Mouse (Mus musculus) hindbrain, embryonic 16.5 days (tissue): ENCODE measurements around the gene Card10. TPM values are rescaled to one million over a fixed set of nuclear protein-coding genes. Genes with fewer than 3 reads are reported as not detected.

ENCODE experiments used
- ATAC-seq: fragments of 200-750 bp; cut with Nextera tagmentation; 2 replicates; pipeline ENCODE4 v1.8.0; 2017; ENCODE audit warnings: moderate TSS enrichment, moderate library complexity
- H3K27ac ChIP-seq: fragments of 300-500 bp; sonication (generic); 2 replicates; pipeline ENCODE4 v1.5.1; 2014; ENCODE audit warnings: low read depth, mild to moderate bottlenecking, control low read depth, low read length, moderate library complexity
- H3K27me3 ChIP-seq: fragments of 300-500 bp; sonication (generic); replicated peaks from 2 replicates; pipeline ENCODE4 v1.6.1; 2014; ENCODE audit warnings: low read length; ENCODE audit not compliant: control insufficient read depth, insufficient read depth
- H3K36me3 ChIP-seq: fragments of 300-500 bp; sonication (generic); 2 replicates; pipeline ENCODE4 v1.6.1; 2014; ENCODE audit warnings: mild to moderate bottlenecking, low read length, moderate library complexity, mixed read lengths; ENCODE audit not compliant: control insufficient read depth, insufficient read depth
- H3K4me1 ChIP-seq: fragments of 300-500 bp; sonication (generic); 2 replicates; pipeline ENCODE4 v1.6.1; 2014; ENCODE audit warnings: low read depth, low read length; ENCODE audit not compliant: control insufficient read depth, insufficient read depth
- H3K4me2 ChIP-seq: fragments of 300-500 bp; sonication (generic); 2 replicates; pipeline ENCODE4 v1.6.1; 2014; ENCODE audit warnings: mild to moderate bottlenecking, low read length, control low read depth, moderate library complexity
- H3K4me3 ChIP-seq: fragments of 300-500 bp; sonication (generic); 2 replicates; pipeline ENCODE4 v1.5.1; 2014; ENCODE audit warnings: mild to moderate bottlenecking, low read length, control low read depth, moderate library complexity
- H3K9ac ChIP-seq: fragments of 300-500 bp; sonication (generic); 2 replicates; pipeline ENCODE4 v1.6.1; 2014; ENCODE audit warnings: low read depth, mild to moderate bottlenecking, control low read depth, low read length, moderate library complexity
- H3K9me3 ChIP-seq: fragments of 300-500 bp; sonication (generic); 2 replicates; pipeline ENCODE4 v1.6.1; 2014; ENCODE audit warnings: mild to moderate bottlenecking, low read length, moderate library complexity; ENCODE audit not compliant: control insufficient read depth
- WGBS: fragments of 180-500 bp; shearing (Covaris S2); extraction: QIAGEN DNeasy Blood & Tissue Kit; methylation state at CpG from one replicate; pipeline ENCODE4 v1.1.7; 2014; 5-methylcytosine and 5-hydroxymethylcytosine counted together
- polyA plus RNA-seq: library from polyadenylated mRNA; unstranded; fragments of >200 nt; fragmentation: Nextera tagmentation; extraction: Ambion mirVana; gene quantifications from 2 replicates; pipeline ENCODE4 v1.2.1, GENCODE M21; 2015

The Card10 gene
- polyA plus RNA-seq, 1 experiment from 2014 or later = 2.5 TPM

DNA sequence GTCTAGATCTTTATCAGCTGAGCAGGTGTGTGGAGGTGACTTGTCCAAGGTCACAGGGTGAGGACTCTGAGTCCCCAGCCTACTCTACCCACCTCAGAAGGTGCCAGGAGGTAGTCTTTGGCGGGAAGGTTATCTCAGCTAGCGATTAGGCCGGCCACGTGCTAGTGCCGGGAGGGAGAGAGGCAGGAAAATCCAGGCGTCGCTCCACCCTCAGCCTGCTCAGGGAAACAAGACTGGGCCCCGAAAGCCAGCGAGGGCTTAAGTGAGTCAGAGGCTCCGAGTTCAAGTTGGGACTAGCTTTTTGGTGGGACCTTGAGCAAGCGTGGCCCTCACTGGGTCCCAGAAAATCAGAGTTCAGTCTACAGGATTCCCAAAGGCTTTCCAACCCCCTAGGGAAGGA lies 42.5 kb upstream of the Card10 start:
- H3K27ac ChIP-seq = no peak overlapping the region
- 63% methylated on average over 11 of the region's 11 CpGs for WGBS
- H3K4me3 ChIP-seq = no peak overlapping the region
- H3K9me3 ChIP-seq = no peaks in the 10 kb centered on the region
- ATAC-seq = no peak
- peaks cover 20% of the 10 kb centered on the region for H3K27me3 ChIP-seq
- peak overlapping the region; percentile 35 for H3K4me2 ChIP-seq
- peaks cover 14% of the 10 kb centered on the region for H3K4me1 ChIP-seq
- no peak overlapping the region for H3K9ac ChIP-seq
- no peaks in the 10 kb centered on the region for H3K36me3 ChIP-seq

DNA sequence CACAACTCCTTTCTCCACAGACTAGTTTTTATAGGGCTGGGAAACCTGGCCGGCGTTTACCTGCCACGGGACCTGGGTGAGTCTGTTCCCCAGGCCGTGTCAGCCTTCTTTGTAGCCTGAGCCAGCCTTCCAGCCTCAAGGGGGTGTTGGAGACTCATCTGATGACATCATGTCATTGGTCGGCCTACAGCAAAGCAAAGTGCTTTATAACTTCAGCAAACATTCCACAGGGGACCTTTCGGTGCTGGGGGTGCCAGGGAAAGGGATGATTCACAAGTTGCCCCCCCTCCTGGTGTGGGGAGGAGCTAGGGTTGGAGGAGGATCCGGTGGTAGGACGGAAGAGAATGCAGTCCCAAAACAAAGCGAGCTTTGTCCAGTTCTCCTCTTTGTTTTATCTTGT lies 41.9 kb upstream of the Card10 start:
- WGBS = 32% methylated on average over 9 of the region's 9 CpGs
- H3K27me3 ChIP-seq = peaks cover 20% of the 10 kb centered on the region
- H3K9me3 ChIP-seq = no peaks in the 10 kb centered on the region
- H3K36me3 ChIP-seq = no peaks in the 10 kb centered on the region
- H3K4me2 ChIP-seq = peak overlapping the region; percentile 75
- H3K4me3 ChIP-seq = no peak overlapping the region
- no peak overlapping the region for H3K9ac ChIP-seq
- no peak for ATAC-seq
- no peak overlapping the region for H3K27ac ChIP-seq
- H3K4me1 ChIP-seq = peaks cover 17% of the 10 kb centered on the region

DNA sequence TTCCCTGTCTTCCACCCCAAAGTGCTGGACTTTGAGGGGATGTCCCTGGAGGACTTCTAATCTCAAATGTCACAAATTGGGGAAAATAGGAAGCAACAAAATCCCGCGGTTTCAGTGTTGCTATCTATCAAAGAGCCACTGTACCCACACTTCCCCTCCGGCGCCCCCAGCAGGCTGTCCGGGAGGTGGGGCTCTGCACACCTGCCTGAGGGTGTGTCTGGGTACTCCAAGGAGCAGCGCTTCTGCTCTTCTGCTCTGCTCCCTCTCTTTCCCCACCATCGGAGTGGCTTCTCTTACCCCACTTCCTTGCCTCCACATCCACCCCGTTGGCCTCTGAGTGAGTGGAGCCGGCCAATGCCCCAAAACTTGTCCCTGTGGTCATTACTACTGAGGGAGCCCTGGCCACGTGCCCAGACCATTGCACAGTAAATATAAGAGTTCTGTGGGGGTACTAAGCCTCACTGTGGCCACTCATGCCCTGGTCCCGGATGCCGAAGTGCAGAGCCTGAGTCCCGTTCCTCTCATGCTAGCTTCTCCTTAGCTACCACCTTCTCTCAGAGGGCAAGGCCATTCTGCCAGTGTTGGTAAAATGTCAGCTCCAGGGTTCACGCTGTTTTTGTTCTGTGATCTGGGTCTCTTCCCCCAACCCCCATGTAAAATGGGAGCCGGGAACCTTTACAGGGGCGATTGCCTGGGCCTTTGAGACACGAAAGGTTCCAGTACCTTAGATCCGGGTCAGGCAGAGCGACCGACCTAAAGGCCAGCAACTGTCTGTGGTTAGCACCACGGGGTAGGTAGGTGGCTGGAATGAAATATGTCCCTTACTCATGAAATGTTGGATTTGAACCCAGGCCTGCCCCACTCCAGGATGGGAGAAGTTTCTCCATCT lies 41.0 kb upstream of the Card10 start:
- no peak for ATAC-seq
- H3K27ac ChIP-seq = no peak overlapping the region
- no peaks in the 10 kb centered on the region for H3K36me3 ChIP-seq
- peak overlapping the region; percentile 41 for H3K9ac ChIP-seq
- H3K9me3 ChIP-seq = no peaks in the 10 kb centered on the region
- WGBS = 38% methylated on average over 21 of the region's 21 CpGs
- peaks cover 20% of the 10 kb centered on the region for H3K27me3 ChIP-seq
- H3K4me3 ChIP-seq = peak overlapping the region; percentile 45
- peaks cover 20% of the 10 kb centered on the region for H3K4me1 ChIP-seq
- peak overlapping the region; percentile 75 for H3K4me2 ChIP-seq

DNA sequence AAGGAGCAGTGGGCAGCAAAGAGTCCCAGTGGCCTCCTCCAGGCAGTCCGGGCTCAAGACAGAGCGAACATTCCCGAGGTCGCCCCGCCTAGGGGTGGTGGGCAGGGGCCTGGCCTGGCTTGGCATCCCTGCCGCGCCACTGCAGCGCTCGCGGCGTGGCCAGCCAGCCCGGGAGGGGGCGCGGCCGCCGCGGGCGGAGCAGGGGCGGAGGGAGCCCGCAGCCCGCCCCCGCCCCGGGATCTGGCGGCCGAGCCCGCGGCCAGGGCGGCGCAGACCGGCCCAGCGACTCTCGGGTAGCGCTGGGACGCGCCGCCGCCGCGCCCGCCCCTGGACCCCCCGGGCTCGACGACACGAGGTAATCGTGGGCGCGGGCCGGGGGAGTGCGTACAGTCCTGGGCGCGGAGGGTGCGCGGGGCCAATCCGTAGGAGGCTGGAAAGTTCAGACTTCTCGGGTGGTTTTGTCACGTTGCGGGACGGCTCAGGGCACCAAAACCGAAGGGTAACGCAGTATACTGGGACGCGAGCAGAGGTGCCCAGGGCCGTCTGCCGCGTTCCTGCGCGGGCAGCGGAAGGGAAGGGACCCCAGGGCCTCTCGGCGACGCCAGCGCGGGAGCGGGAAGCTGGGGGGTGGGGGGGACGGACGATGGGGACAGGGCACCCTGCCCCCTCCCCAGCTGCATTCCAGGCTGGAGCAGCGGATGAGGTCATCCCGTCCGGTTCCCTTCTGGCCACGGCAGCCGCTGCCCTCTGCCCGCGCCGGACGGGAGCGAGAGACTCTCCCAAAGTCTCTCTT lies 39.7 kb upstream of the Card10 start, which contains the start of gene Cdc42ep1:
TSS of gene Cdc42ep1 (plus strand) at position 254 of the 793 bp plus-strand sequence.
- peaks cover 20% of the 10 kb centered on the region for H3K4me1 ChIP-seq
- under 1% methylated on average over 67 of the region's 86 CpGs for WGBS

DNA sequence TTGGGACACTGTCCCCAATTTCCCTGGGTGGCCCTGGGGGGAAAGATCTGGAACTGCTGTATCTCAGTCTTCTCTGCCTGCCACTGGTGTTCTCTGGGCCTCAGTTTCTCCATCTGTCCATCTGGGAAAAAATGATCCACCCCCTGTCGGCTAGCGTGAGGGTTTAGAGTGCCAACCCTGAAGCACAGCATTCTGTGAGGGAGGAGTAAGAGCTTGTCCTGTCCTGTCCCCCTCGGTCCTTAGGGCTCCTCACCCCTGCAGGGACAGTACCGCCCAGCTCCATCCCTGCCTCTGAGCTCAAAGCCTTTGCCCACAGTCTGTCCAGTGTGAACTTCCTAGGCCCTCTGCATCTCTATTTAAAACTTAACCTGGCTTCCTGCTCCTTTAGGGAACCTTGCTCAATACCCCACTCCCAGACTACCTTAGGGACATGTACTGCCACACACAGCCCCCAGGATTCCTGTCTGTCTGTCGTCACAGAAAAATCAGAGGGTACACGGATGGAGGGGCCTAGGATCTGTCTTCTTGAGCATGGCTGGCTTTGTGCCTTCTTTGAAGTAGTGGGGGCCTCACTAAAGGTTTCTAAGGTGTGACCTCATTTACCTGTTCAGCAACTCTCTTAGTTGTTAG lies 38.4 kb upstream of the Card10 start:
- Histone ChIP-seq H3K27ac (no peak overlapping the region), H3K36me3 (no peaks in the 10 kb centered on the region), H3K4me2 (no peak overlapping the region), H3K4me3 (no peak overlapping the region), H3K27me3 (peaks cover 20% of the 10 kb centered on the region), H3K9me3 (no peaks in the 10 kb centered on the region), H3K9ac (peak overlapping the region; percentile 12; the same call in 1 of the 2 replicates), H3K4me1 (peaks cover 20% of the 10 kb centered on the region)
- ATAC-seq = no peak
- WGBS = 50% methylated on average over 6 of the region's 6 CpGs

More for the DNA sequence above, 39.7 kb upstream of the Card10 start, which contains the start of gene Cdc42ep1:
- H3K9ac ChIP-seq = peak within 1 kb of the TSS; percentile 68
- peak within 1 kb of the TSS; percentile 75 for H3K4me2 ChIP-seq
- peaks cover 20% of the 10 kb centered on the region for H3K27me3 ChIP-seq
- ATAC-seq = peak; percentile 82
- no peaks in the 10 kb centered on the region for H3K9me3 ChIP-seq
- H3K36me3 ChIP-seq = no peaks in the 10 kb centered on the region
- H3K4me3 ChIP-seq = peak within 1 kb of the TSS; percentile 45
- H3K27ac ChIP-seq = peak within 1 kb of the TSS; percentile 75

DNA sequence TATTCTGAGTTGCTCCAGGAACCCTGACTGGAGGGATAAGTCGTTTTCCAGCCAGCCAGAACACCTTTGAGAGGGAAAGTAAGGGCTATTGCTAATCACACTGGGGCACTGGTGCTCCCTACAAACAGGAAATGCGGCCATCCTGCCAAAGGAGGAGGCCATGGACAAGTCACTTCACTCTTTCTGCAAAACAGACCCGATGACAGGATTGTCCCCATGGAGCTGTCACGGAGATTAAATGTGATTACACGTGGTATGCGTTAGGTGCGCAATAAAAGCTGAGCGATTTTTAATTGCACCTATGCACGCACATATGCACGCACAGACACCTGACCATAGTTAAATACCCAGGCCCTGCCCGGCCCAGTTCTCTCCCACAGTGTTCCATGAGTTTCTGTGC lies 37.9 kb upstream of the Card10 start:
- peaks cover 24% of the 10 kb centered on the region for H3K4me1 ChIP-seq
- H3K4me3 ChIP-seq = no peak overlapping the region
- no peak for ATAC-seq
- peaks cover 20% of the 10 kb centered on the region for H3K27me3 ChIP-seq
- WGBS = 39% methylated on average over 11 of the region's 11 CpGs
- H3K36me3 ChIP-seq = no peaks in the 10 kb centered on the region
- no peak overlapping the region for H3K27ac ChIP-seq
- no peak overlapping the region for H3K9ac ChIP-seq
- no peaks in the 10 kb centered on the region for H3K9me3 ChIP-seq
- H3K4me2 ChIP-seq = no peak overlapping the region

DNA sequence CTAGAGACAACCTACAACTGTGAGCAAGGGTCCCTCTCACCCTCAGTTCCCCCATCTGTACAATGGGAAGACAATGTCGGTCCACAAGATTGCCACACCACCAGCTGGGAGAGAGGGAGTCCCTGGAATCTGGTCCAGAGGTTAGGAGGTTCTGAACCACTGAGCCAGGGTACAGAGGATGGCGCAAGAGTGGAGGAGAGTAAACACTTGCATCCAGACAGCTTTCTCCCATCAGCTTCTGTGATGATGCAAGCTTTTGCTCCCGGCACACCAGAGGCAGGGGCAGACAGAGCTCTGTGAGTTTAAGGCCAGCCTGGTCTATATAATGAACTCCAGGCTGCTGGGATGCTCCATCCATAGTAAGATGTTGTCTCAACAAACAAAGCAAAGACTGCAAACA lies 37.4 kb upstream of the Card10 start:
- no peak overlapping the region for H3K4me2 ChIP-seq
- no peak overlapping the region for H3K9ac ChIP-seq
- WGBS = 46% methylated on average over 3 of the region's 3 CpGs

DNA sequence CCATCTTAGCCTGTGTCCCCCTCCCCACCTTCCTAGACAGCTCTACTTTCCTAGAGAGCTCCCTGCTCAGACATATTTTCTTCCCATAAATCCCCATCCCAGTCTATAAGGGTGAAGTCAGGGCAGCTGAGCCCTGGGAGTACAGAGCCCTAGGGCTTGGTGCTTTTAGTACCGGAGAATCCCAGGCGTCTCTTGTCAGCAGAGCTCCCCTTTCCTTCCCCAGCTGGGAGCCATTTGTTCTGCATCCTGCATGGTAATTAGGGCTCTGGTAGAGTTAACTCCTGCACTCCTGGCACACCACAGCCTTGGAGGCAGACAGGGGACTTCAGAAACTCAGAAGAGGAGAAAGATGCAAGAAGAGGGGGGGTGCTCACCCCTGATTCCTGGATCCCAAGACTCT lies 36.9 kb upstream of the Card10 start:
- peaks cover 24% of the 10 kb centered on the region for H3K4me1 ChIP-seq
- no peak overlapping the region for H3K9ac ChIP-seq
- no peak overlapping the region for H3K4me2 ChIP-seq
- no peak overlapping the region for H3K4me3 ChIP-seq
- no peaks in the 10 kb centered on the region for H3K36me3 ChIP-seq
- ATAC-seq = no peak
- H3K27ac ChIP-seq = no peak overlapping the region
- H3K27me3 ChIP-seq = peaks cover 20% of the 10 kb centered on the region
- no peaks in the 10 kb centered on the region for H3K9me3 ChIP-seq
- WGBS = 10% methylated on average over 2 of the region's 2 CpGs

More for the DNA sequence above, 37.4 kb upstream of the Card10 start:
- Histone ChIP-seq H3K27ac (no peak overlapping the region), H3K36me3 (no peaks in the 10 kb centered on the region), H3K4me3 (no peak overlapping the region), H3K4me1 (peaks cover 27% of the 10 kb centered on the region), H3K27me3 (peaks cover 20% of the 10 kb centered on the region), H3K9me3 (no peaks in the 10 kb centered on the region)
- no peak for ATAC-seq
